ENCODE assay signal across 8 mouse cellular contexts in genomic region chr7:27167475-27168094, GRCm38 (mm10). TPM values are rescaled to one million over a fixed set of nuclear protein-coding genes. Genes with fewer than 3 reads are reported as not detected.
DNase-seq lines count a peak whose midpoint lies in the region; ATAC-seq and TF ChIP-seq lines count a peak whose summit lies in the region.
"Had no signal": no experiment of that assay in that cellular context is flagged by ENCODE, and none has a peak within 500 bp of the region (broad histone marks: within the 10 kb centered on the region; RNA-seq: fewer than 3 reads in every experiment).

No protein-coding gene starts in this region.

- H3K36me3 ChIP-seq in lung, embryonic 14.5 days (ENCODE audit: insufficient read depth), result peaks cover 46% of the 10 kb centered on the region
- H3K36me3 ChIP-seq in forebrain, embryonic 13.5 days (ENCODE audit: poor library complexity, severe bottlenecking), result peaks cover 47% of the 10 kb centered on the region
- H3K36me3 ChIP-seq in limb, embryonic 13.5 days, result peaks cover 61% of the 10 kb centered on the region

- no peak for ATAC-seq in lung, embryonic 14.5 days (ENCODE audit: insufficient read depth)
- peak; percentile 1; the same call in 1 of the 2 replicates for ATAC-seq in forebrain, embryonic 13.5 days
- ATAC-seq in limb, embryonic 13.5 days (ENCODE audit: low FRiP score, low read depth), result no peak

- TF ChIP-seq CTCF in lung, embryonic 14.5 days (IDR thresholded peaks at IDR 0.05; ENCODE audit: low read depth), result no peak
- no peak for TF ChIP-seq CTCF in olfactory bulb, adult 2 months (IDR thresholded peaks at IDR 0.05; ENCODE audit: insufficient read depth, low read depth, low read length)

- H3K4me3 ChIP-seq in lung, embryonic 14.5 days (ENCODE audit: low read depth, low read length), result peak overlapping the region; percentile 71
- H3K4me3 ChIP-seq in forebrain, embryonic 13.5 days, result peak overlapping the region; percentile 78
- peak overlapping the region; percentile 60 for H3K4me3 ChIP-seq in limb, embryonic 13.5 days
- peak overlapping the region; percentile 96; the same call in 1 of the 2 replicates for H3K4me3 ChIP-seq in olfactory bulb, adult 2 months (ENCODE audit: insufficient read depth, low read depth, low read length)

- WGBS in lung, embryonic 14.5 days, result 70% methylated on average over 11 of the region's 11 CpGs
- 73% methylated on average over 11 of the region's 11 CpGs for WGBS in forebrain, embryonic 13.5 days
- 76% methylated on average over 11 of the region's 11 CpGs for WGBS in limb, embryonic 13.5 days
- WGBS in olfactory bulb, adult 2 months, result 58% methylated on average over 11 of the region's 11 CpGs

- peak overlapping the region; percentile 82 for H3K4me2 ChIP-seq in lung, embryonic 14.5 days
- peak overlapping the region; percentile 86 for H3K4me2 ChIP-seq in forebrain, embryonic 13.5 days
- H3K4me2 ChIP-seq in limb, embryonic 13.5 days (replicated peaks), result peak overlapping the region; percentile 83

- no peak for DNase-seq in lung, embryonic 14.5 days
- no peak for DNase-seq in lung, postnatal 14 days
- DNase-seq in urinary bladder, postnatal 36 days (ENCODE audit: low spot score in 2 of 2), result no peak
- DNase-seq in spleen, postnatal 10 days (ENCODE audit: low spot score in 2 of 2), result no peak

- H3K27ac ChIP-seq in lung, embryonic 14.5 days (ENCODE audit: low read depth), result peak overlapping the region; percentile 98; the same call in 1 of the 2 replicates
- H3K27ac ChIP-seq in forebrain, embryonic 13.5 days, result peak overlapping the region; percentile 97
- H3K27ac ChIP-seq in limb, embryonic 13.5 days, result peak overlapping the region; percentile 95; the same call in 1 of the 2 replicates
- peak overlapping the region; percentile 88 for H3K27ac ChIP-seq in olfactory bulb, adult 2 months (ENCODE audit: insufficient read depth, low read depth, low read length)

- H3K9me3 ChIP-seq in lung, embryonic 14.5 days (ENCODE audit: low read depth, low read length), result no peaks in the 10 kb centered on the region
- no peaks in the 10 kb centered on the region for H3K9me3 ChIP-seq in forebrain, embryonic 13.5 days (replicated peaks)
- no peaks in the 10 kb centered on the region for H3K9me3 ChIP-seq in limb, embryonic 13.5 days

- H3K4me1 ChIP-seq in lung, embryonic 14.5 days (ENCODE audit: insufficient read depth), result peaks cover 18% of the 10 kb centered on the region
- H3K4me1 ChIP-seq in forebrain, embryonic 13.5 days, result peaks cover 42% of the 10 kb centered on the region
- H3K4me1 ChIP-seq in limb, embryonic 13.5 days, result peaks cover 41% of the 10 kb centered on the region
- peaks cover 34% of the 10 kb centered on the region for H3K4me1 ChIP-seq in olfactory bulb, adult 2 months (ENCODE audit: control insufficient read depth, insufficient read depth, low read length)

- no peaks in the 10 kb centered on the region for H3K27me3 ChIP-seq in lung, embryonic 14.5 days (ENCODE audit: insufficient read depth, low read length)
- H3K27me3 ChIP-seq in forebrain, embryonic 13.5 days, result no peaks in the 10 kb centered on the region
- H3K27me3 ChIP-seq in limb, embryonic 13.5 days, result no peaks in the 10 kb centered on the region

- TF ChIP-seq POLR2A in olfactory bulb, adult 2 months (IDR thresholded peaks at IDR 0.05; ENCODE audit: insufficient read depth, low read depth, low read length), result no peak

- peak overlapping the region; percentile 85 for H3K9ac ChIP-seq in lung, embryonic 14.5 days
- H3K9ac ChIP-seq in forebrain, embryonic 13.5 days, result peak overlapping the region; percentile 86
- peak overlapping the region; percentile 75 for H3K9ac ChIP-seq in limb, embryonic 13.5 days

RNA-seq across cellular contexts. Expression of gene Egln2, which starts 1.0 kb away (rescaled TPM):
- 48.4 and 50.0 TPM in 2 replicates for polyA plus RNA-seq in lung, embryonic 14.5 days (2014; fragmentation: Nextera tagmentation; extraction: Ambion mirVana)
- 86.9 and 87.3 TPM in 2 replicates for polyA plus RNA-seq in forebrain, embryonic 13.5 days (2015; fragmentation: Nextera tagmentation; extraction: Ambion mirVana)
- polyA plus RNA-seq in limb, embryonic 13.5 days (2015; fragmentation: Nextera tagmentation; extraction: Ambion mirVana), result 74.3 and 76.0 TPM in 2 replicates
- not detected in 2 replicates for polyA plus RNA-seq in olfactory bulb, adult 2 months (2012; ENCODE audit: insufficient read depth, insufficient read length, low replicate concordance, missing spikeins)

RNA-seq across cellular contexts. Expression of gene Rab4b, which starts 11.1 kb away (rescaled TPM):
- polyA plus RNA-seq in lung, embryonic 14.5 days (2014; fragmentation: Nextera tagmentation; extraction: Ambion mirVana), result 59.4 and 62.1 TPM in 2 replicates
- polyA plus RNA-seq in forebrain, embryonic 13.5 days (2015; fragmentation: Nextera tagmentation; extraction: Ambion mirVana), result 77.4 and 80.0 TPM in 2 replicates
- 69.4 and 71.7 TPM in 2 replicates for polyA plus RNA-seq in limb, embryonic 13.5 days (2015; fragmentation: Nextera tagmentation; extraction: Ambion mirVana)
- not detected in 2 replicates for polyA plus RNA-seq in olfactory bulb, adult 2 months (2012; ENCODE audit: insufficient read depth, insufficient read length, low replicate concordance, missing spikeins)

RNA-seq across cellular contexts. Expression of gene Gm21983, which starts 13.3 kb away (rescaled TPM):
- 0.55 and 1.5 TPM in 2 replicates for polyA plus RNA-seq in lung, embryonic 14.5 days (2014; fragmentation: Nextera tagmentation; extraction: Ambion mirVana)
- not detected in 2 replicates for polyA plus RNA-seq in forebrain, embryonic 13.5 days (2015; fragmentation: Nextera tagmentation; extraction: Ambion mirVana)
- 2.6 and 4.5 TPM in 2 replicates for polyA plus RNA-seq in limb, embryonic 13.5 days (2015; fragmentation: Nextera tagmentation; extraction: Ambion mirVana)
- polyA plus RNA-seq in olfactory bulb, adult 2 months (2012; ENCODE audit: insufficient read depth, insufficient read length, low replicate concordance, missing spikeins), result not detected in 2 replicates
- polyA plus RNA-seq: brain, embryonic 14.5 days had no signal

RNA-seq across cellular contexts. Expression of gene Mia, which starts 13.4 kb away (rescaled TPM):
- polyA plus RNA-seq in lung, embryonic 14.5 days (2014; fragmentation: Nextera tagmentation; extraction: Ambion mirVana), result 155 and 161 TPM in 2 replicates
- 4.3 and 6.2 TPM in 2 replicates for polyA plus RNA-seq in forebrain, embryonic 13.5 days (2015; fragmentation: Nextera tagmentation; extraction: Ambion mirVana)
- 126 and 145 TPM in 2 replicates for polyA plus RNA-seq in limb, embryonic 13.5 days (2015; fragmentation: Nextera tagmentation; extraction: Ambion mirVana)
- polyA plus RNA-seq in olfactory bulb, adult 2 months (2012; ENCODE audit: insufficient read depth, insufficient read length, low replicate concordance, missing spikeins), result not detected in 2 replicates

RNA-seq across cellular contexts. Expression of gene Cyp2t4, which starts 14.1 kb away (rescaled TPM):
- 0.11 and 0.20 TPM in 2 replicates for polyA plus RNA-seq in lung, embryonic 14.5 days (2014; fragmentation: Nextera tagmentation; extraction: Ambion mirVana)
- 0.17 TPM in 1 of 2 replicates, not detected in the other for polyA plus RNA-seq in forebrain, embryonic 13.5 days (2015; fragmentation: Nextera tagmentation; extraction: Ambion mirVana)
- polyA plus RNA-seq in limb, embryonic 13.5 days (2015; fragmentation: Nextera tagmentation; extraction: Ambion mirVana), result 0.33 TPM in 1 of 2 replicates, not detected in the other
- polyA plus RNA-seq in olfactory bulb, adult 2 months (2012; ENCODE audit: insufficient read depth, insufficient read length, low replicate concordance, missing spikeins), result not detected in 2 replicates
- polyA plus RNA-seq: brain, embryonic 14.5 days had no signal

Comparison
In these comparisons a context has a peak if more than half of its experiments do, and no peak if none do; other contexts are left out.
1. RNA of gene Rab4b, which starts 11.1 kb away (polyA plus RNA-seq): 77.4 to 80.0 TPM in forebrain, embryonic 13.5 days, 69.4 to 71.7 TPM in limb, embryonic 13.5 days and 59.4 to 62.1 TPM in lung, embryonic 14.5 days; not detected in olfactory bulb, adult 2 months; every median in the first group is over 10 times any median in the second.
2. Peak in every context shown above with its lines, with median percentiles within 50 percentile points of each other: H3K27ac ChIP-seq, H3K4me2 ChIP-seq, H3K4me3 ChIP-seq and H3K9ac ChIP-seq.